Mouse (Mus musculus): ENCODE results near the gene Atp2c1.

Atp2c1 gene

GRCm38 (mm10) chr9:105527219-105527618 is at the start of gene Atp2c1:
Atp2c1 (minus strand) TSS chr9:105527319.
- no peak for DNase-seq (ENCODE audit: low spot score in 2 of 2)

GRCm38 (mm10) chr9:105557452-105557851 is 30.3 kb upstream of the Atp2c1 start:
- no peak for DNase-seq (ENCODE audit: low spot score in 2 of 2)

- no peak for DNase-seq (ENCODE audit: low spot score in 2 of 2)
Measured at GRCm38 (mm10) chr9:105556141-105556735, 29.1 kb upstream of the Atp2c1 start.

- DNase-seq (ENCODE audit: low spot score in 2 of 2): no peak
Measured at GRCm38 (mm10) chr9:105554439-105554807, 27.3 kb upstream of the Atp2c1 start.

GRCm38 (mm10) chr9:105553629-105554438 is 26.7 kb upstream of the Atp2c1 start:
- DNase-seq (ENCODE audit: low spot score in 2 of 2): no peak

- DNase-seq (ENCODE audit: low spot score in 2 of 2): no peak
Measured at GRCm38 (mm10) chr9:105551407-105551806, 24.3 kb upstream of the Atp2c1 start.

GRCm38 (mm10) chr9:105549096-105549495 is 22.0 kb upstream of the Atp2c1 start:
- DNase-seq (ENCODE audit: low spot score in 2 of 2): no peak

GRCm38 (mm10) chr9:105544013-105544750 is 17.1 kb upstream of the Atp2c1 start:
- no peak for DNase-seq (ENCODE audit: low spot score in 2 of 2)

GRCm38 (mm10) chr9:105537473-105537872 is 10.4 kb upstream of the Atp2c1 start:
- DNase-seq (ENCODE audit: low spot score in 2 of 2): no peak

- no peak for DNase-seq (ENCODE audit: low spot score in 2 of 2)
Measured at GRCm38 (mm10) chr9:105536877-105537276, 9.8 kb upstream of the Atp2c1 start.

GRCm38 (mm10) chr9:105525355-105525754 is 1.8 kb downstream of the Atp2c1 start:
- no peak for DNase-seq (ENCODE audit: low spot score in 2 of 2)

GRCm38 (mm10) chr9:105523038-105523437 is 4.1 kb downstream of the Atp2c1 start:
- DNase-seq (ENCODE audit: low spot score in 2 of 2): no peak

GRCm38 (mm10) chr9:105522063-105522462 is 5.1 kb downstream of the Atp2c1 start:
- DNase-seq (ENCODE audit: low spot score in 2 of 2): no peak

GRCm38 (mm10) chr9:105520776-105521552 is 6.2 kb downstream of the Atp2c1 start:
- DNase-seq (ENCODE audit: low spot score in 2 of 2): no peak

GRCm38 (mm10) chr9:105519278-105519883 is 7.7 kb downstream of the Atp2c1 start:
- DNase-seq (ENCODE audit: low spot score in 2 of 2): no peak

- DNase-seq (ENCODE audit: low spot score in 2 of 2): no peak
Measured at GRCm38 (mm10) chr9:105503690-105504089, 23.4 kb downstream of the Atp2c1 start.

GRCm38 (mm10) chr9:105502389-105502788 is 24.7 kb downstream of the Atp2c1 start:
- DNase-seq (ENCODE audit: low spot score in 2 of 2): no peak

- DNase-seq (ENCODE audit: low spot score in 2 of 2): peak in 1 of 2 experiments; percentile 55
Measured at GRCm38 (mm10) chr9:105495316-105496174, 31.6 kb downstream of the Atp2c1 start.

- DNase-seq (ENCODE audit: low spot score in 2 of 2): peak; percentile 91 to 93
Measured at GRCm38 (mm10) chr9:105494553-105495315, 32.4 kb downstream of the Atp2c1 start.

- DNase-seq (ENCODE audit: low spot score in 2 of 2): no peak
Measured at GRCm38 (mm10) chr9:105492744-105493143, 34.4 kb downstream of the Atp2c1 start.
